Mouse (Mus musculus) thymus, adult 2 months (tissue): ENCODE measurements around the gene Pi4ka.

Experiments
- CTCF ChIP-seq: fragments of 200-500 bp; IDR thresholded peaks from 2 replicates; pipeline ENCODE4 v1.5.1; 2012; ENCODE audit warnings: mild to moderate bottlenecking, control low read depth, low read length, moderate library complexity, borderline replicate concordance; ENCODE audit not compliant: control insufficient read depth, poor library complexity, insufficient read depth; ENCODE audit errors: extremely low read depth
- POLR2A ChIP-seq: fragments of 200-500 bp; IDR thresholded peaks from 2 replicates; pipeline ENCODE4 v1.6.1; 2012; ENCODE audit warnings: mild to moderate bottlenecking, low read length, control low read depth, moderate library complexity; ENCODE audit not compliant: control insufficient read depth, poor library complexity, insufficient read depth; ENCODE audit errors: extremely low read depth

- TF ChIP-seq POLR2A (no peak), CTCF (no peak)
Measured at GRCm38 (mm10) chr16:17331116-17331515, 75.0 kb downstream of the Pi4ka start, which contains the start of gene Serpind1.
